Mouse (Mus musculus) limb, embryonic 10.5 days (tissue): ENCODE results near the gene Smim24. TPM values are rescaled to one million over a fixed set of nuclear protein-coding genes. Genes with fewer than 3 reads are reported as not detected.

Experiments
- DNase-seq: peaks from one replicate; pipeline ENCODE4 v3.0.0-alpha.2; 2017; ENCODE audit warnings: low spot score
- H3K27ac ChIP-seq: fragments of 300-500 bp; sonication (generic); 2 replicates; pipeline ENCODE4 v1.5.1; 2016; ENCODE audit warnings: mild to moderate bottlenecking
- H3K27me3 ChIP-seq: fragments of 300-500 bp; sonication (generic); 2 replicates; pipeline ENCODE4 v1.6.1; 2016; ENCODE audit warnings: low read depth, mild to moderate bottlenecking; ENCODE audit not compliant: poor library complexity, severe bottlenecking
- H3K36me3 ChIP-seq: fragments of 300-500 bp; sonication (generic); 2 replicates; pipeline ENCODE4 v1.6.1; 2016; ENCODE audit warnings: mild to moderate bottlenecking, moderate library complexity
- H3K4me1 ChIP-seq: fragments of 300-500 bp; sonication (generic); 2 replicates; pipeline ENCODE4 v1.6.1; 2016
- H3K4me3 ChIP-seq: fragments of 300-500 bp; sonication (generic); 2 replicates; pipeline ENCODE4 v1.5.1; 2016; ENCODE audit warnings: mild to moderate bottlenecking, moderate library complexity
- H3K9me3 ChIP-seq: fragments of 300-500 bp; sonication (generic); replicated peaks from 2 replicates; pipeline ENCODE4 v1.6.1; 2016; ENCODE audit warnings: mild to moderate bottlenecking
- WGBS: fragments of 180-500 bp; shearing (Covaris S2); methylation state at CpG from one replicate; pipeline ENCODE4 v1.1.7; 2016; 5-methylcytosine and 5-hydroxymethylcytosine counted together
- polyA plus RNA-seq: library from polyadenylated mRNA; unstranded; fragments of >200 nt; fragmentation: Nextera tagmentation; extraction: Ambion mirVana; gene quantifications from 2 replicates; pipeline ENCODE4 v1.2.1, GENCODE M21; 2016

Smim24 gene
- polyA plus RNA-seq, 1 experiment from 2014 or later = 2.9 TPM

DNA sequence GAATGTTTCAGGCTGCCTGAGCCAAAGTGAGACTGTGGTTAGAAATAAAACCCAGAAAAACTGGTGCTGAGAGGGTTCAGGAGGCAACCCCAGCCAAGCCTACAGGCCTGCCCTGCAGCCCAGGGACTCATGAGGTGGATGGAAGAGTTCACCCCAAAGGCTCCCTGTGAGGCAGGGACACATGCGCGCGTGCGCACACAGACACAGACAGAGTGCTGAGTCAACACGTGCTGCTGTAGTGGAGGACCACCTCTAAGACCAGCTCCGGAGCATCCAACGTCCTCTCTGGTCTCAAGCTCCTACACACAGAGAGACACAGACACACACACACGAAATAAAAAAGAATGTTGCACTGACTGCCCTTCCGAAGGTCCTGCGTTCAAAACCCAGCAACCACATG, 17.5 kb upstream of the Smim24 start:
- Histone ChIP-seq H3K9me3 (no peaks in the 10 kb centered on the region), H3K36me3 (peaks cover 66% of the 10 kb centered on the region), H3K27ac (no peak overlapping the region), H3K4me1 (peaks cover 24% of the 10 kb centered on the region), H3K4me3 (0 out of 2 replicates have a peak overlapping the region, but pooled peaks have one; percentile 18), H3K27me3 (no peaks in the 10 kb centered on the region)
- WGBS = 96% methylated on average over 10 of the region's 10 CpGs
- no peak for DNase-seq

DNA sequence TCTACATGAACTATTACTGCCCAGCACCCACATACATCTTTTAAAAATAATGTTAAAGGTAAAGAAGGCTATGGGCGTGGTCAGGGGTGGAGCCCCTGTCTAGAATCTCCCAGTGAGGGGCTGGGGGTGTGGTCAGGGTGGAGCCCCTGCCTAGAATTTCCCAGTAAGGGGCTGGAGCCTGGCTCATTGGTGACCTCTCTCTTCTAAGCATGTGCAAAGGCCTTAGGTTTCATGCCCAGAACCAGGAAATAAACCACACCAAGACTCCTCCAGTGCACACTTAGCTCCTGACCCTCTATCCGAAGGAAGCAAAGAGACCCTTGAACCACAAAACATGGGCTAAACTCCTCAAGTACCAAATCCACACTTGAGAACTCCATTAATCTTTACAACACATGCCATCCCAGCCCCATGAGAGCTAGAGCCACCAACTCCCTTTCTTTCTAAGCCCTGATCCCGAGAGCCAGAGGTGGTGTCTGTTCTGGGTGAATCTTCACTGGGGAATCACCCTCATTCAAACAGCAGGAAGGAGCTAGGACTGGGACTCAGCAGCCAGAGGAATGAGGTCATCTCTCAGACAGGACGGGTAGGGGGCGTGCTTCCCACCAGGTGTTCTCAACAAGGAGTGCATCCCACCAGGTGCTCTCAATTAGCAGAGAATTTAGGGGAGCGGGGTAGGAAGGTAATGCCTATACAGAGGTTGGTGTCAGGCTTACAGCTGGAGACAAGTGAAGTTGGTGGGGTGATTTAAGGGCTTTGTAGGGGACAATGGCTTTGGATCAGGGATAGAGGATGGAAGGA, 16.1 kb upstream of the Smim24 start:
- Histone ChIP-seq H3K4me1 (peaks cover 24% of the 10 kb centered on the region), H3K27me3 (no peaks in the 10 kb centered on the region), H3K4me3 (peak overlapping the region; percentile 83), H3K36me3 (peaks cover 51% of the 10 kb centered on the region), H3K27ac (peak overlapping the region; percentile 96; the same call in 1 of the 2 replicates), H3K9me3 (no peaks in the 10 kb centered on the region)
- no peak for DNase-seq
- WGBS = 44% methylated on average over 6 of the region's 6 CpGs

DNA sequence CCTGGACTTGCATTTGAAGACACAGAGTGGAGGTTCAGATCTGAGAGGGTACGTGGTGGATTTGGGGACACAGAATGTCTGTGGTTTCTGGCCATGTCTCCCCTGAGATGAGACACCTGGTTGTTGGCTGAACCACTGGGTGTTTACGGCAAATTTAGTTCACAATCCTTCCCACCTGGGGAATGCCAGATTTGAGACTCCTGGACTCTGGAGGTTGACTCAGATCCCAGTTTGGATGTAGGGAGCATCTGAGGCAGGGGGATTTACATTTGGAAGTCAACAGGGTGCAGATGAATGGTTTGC, 15.5 kb upstream of the Smim24 start:
- no peak for DNase-seq
- peaks cover 46% of the 10 kb centered on the region for H3K36me3 ChIP-seq
- peak overlapping the region; percentile 96 for H3K27ac ChIP-seq
- no peaks in the 10 kb centered on the region for H3K9me3 ChIP-seq
- H3K4me1 ChIP-seq = peaks cover 24% of the 10 kb centered on the region
- no peaks in the 10 kb centered on the region for H3K27me3 ChIP-seq
- H3K4me3 ChIP-seq = peak overlapping the region; percentile 83
- WGBS = 70% methylated on average over 2 of the region's 2 CpGs

DNA sequence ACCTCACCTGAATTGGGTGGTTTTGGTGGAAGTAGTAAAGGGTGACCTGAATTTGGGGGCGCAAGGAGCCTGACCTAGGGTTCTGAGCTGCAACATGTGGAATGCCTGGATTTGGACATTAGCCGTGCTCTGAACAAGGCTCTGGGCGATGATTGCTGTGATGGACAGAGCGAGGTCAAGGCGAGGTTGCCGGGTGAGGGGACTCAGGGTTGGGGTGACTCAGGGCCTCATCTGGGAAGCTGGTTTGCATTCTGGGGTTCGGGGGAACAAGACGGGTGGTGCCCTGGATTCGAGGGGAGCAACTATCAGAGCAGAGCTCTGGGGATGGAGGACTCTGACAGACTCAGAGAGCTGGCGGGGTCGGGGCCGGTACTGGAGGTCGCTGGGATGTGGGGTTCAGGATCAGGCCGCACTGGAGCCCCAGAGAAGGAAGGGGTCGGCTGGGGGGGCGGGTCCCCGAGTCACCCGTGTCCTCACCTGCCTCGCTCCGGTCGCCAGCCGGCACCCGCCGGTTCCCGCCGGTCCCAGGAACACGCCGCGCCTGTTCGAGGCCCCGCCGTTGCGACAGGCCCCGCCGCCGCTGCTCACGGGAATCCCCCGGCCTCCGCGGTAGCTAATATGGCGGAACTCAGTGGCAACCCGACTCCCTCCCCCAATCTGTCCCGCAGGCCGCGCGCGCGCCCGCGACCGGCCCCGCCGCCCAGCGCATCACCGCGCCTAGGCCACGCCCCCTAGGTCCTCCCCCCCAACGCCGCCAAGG, 14.9 kb upstream of the Smim24 start, which contains the start of gene Fzr1:
Gene Fzr1, minus strand, starts transcription at position 724 of the 760 bp plus-strand sequence.
- H3K4me3 ChIP-seq = peak within 1 kb of the TSS; percentile 83
- H3K9me3 ChIP-seq = no peaks in the 10 kb centered on the region
- DNase-seq = no peak
- 2% methylated on average over 58 of the region's 59 CpGs for WGBS
- H3K27me3 ChIP-seq = no peaks in the 10 kb centered on the region
- peak within 1 kb of the TSS; percentile 96 for H3K27ac ChIP-seq
- H3K4me1 ChIP-seq = peaks cover 24% of the 10 kb centered on the region
- peaks cover 39% of the 10 kb centered on the region for H3K36me3 ChIP-seq

DNA sequence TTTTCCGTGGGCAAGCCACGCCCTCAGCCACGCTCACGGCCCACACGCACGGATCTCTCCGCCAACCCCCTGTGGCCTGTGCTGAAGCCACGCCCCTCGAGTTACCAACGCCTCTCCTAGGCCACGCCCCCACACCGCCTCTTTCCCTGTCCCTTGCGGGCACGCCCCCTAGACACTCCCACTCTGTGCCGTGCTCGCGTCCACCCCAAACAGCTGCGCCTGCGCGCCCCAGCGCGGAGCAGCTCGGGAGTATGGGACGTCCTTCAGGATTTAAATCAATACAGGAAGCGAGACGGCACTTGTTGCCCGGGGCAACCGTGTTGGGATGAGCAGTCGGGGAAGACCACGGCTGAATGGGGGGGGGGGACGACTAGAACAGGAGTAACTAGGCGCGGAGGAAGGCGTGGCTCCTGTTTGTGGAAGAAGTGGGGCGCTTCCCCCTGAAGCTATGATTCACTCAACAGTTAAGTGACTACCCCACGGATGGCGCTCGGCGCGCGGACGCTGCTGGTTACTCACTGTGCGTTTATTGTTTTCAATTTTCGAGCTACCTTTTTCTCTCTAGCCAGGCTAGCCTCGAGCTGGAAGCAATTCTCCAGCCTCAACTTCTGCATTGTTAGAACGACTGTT, 14.2 kb upstream of the Smim24 start:
- H3K9me3 ChIP-seq = no peaks in the 10 kb centered on the region
- H3K36me3 ChIP-seq = peaks cover 32% of the 10 kb centered on the region
- H3K27ac ChIP-seq = peak overlapping the region; percentile 96
- DNase-seq = peak; percentile 100
- peak overlapping the region; percentile 83 for H3K4me3 ChIP-seq
- H3K4me1 ChIP-seq = peaks cover 24% of the 10 kb centered on the region
- under 1% methylated on average over 46 of the region's 46 CpGs for WGBS
- H3K27me3 ChIP-seq = no peaks in the 10 kb centered on the region

DNA sequence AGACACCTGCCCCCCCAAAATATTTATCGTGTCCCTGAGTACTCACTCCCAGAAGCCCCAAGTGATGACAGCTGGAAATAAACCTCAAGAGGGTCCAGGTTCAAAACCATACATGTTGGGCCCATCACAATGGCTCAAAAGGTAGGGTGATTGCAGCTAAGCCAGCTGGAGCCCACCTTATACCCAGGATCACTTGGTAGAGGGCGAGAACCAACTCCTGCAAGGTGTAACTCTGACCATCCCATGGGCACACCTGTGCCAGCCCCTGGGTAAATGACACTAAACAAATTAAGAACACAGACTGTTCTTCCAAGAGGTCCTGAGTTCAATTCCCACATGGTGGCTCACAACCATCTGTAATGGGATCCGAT, 13.7 kb upstream of the Smim24 start:
- DNase-seq = no peak
- no peaks in the 10 kb centered on the region for H3K9me3 ChIP-seq
- H3K4me3 ChIP-seq = peak overlapping the region; percentile 83
- H3K27me3 ChIP-seq = no peaks in the 10 kb centered on the region
- H3K27ac ChIP-seq = peak overlapping the region; percentile 96
- WGBS = 63% methylated on average over 3 of the region's 3 CpGs
- H3K36me3 ChIP-seq = peaks cover 27% of the 10 kb centered on the region
- peaks cover 24% of the 10 kb centered on the region for H3K4me1 ChIP-seq

DNA sequence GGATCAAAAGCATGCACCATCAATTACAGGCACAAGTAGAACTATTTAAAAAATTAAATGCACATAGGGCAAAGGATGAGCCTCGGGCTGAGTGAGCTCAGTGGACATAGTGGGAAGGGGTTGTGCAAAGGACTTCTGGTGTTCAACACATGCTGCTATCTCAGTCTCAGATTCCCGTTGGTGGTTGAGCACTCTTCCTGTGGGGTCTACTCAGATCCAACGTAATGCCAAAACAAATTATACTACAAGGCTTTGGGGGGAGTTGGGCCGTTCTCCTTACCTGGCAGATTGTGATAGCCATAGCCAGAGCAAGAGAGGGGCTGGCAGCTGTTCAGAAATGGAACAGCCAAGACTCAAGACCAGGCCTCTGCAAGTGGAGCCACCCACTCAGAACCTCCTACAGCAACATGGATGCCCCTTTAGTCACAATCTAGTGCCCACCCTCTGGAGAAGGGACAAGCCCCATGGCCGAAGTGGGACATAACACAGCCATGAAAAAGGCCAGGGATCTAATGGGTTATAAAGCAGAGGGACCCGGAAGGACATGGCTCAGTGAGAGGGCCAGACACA, 13.0 kb upstream of the Smim24 start:
- peaks cover 21% of the 10 kb centered on the region for H3K36me3 ChIP-seq
- H3K27me3 ChIP-seq = no peaks in the 10 kb centered on the region
- peaks cover 27% of the 10 kb centered on the region for H3K4me1 ChIP-seq
- no peak for DNase-seq
- H3K9me3 ChIP-seq = no peaks in the 10 kb centered on the region
- peak overlapping the region; percentile 83; the same call in 1 of the 2 replicates for H3K4me3 ChIP-seq
- 93% methylated on average over 6 of the region's 6 CpGs for WGBS
- peak overlapping the region; percentile 16; the same call in 1 of the 2 replicates for H3K27ac ChIP-seq

DNA sequence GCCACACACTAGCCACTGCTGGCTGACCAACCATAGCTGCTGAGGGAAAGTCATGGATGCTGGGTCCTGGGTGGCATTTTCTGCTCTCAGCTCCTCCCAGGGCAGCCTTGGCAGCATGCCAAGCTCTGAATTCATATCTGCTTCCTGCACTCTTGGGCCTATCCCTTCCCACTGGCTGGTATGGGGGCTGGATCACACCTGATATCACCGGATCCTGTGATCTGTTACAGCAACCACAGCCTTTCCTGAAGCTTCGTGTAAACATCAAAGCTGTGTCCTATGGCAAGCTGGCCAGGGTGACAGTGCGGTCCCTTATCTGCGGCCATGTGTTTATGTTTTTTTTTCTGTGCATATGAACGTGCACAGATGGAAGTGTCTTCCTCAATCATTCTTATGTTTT, 10.8 kb upstream of the Smim24 start:
- H3K27ac ChIP-seq = no peak overlapping the region
- H3K36me3 ChIP-seq = peaks cover 14% of the 10 kb centered on the region
- DNase-seq = no peak
- WGBS = 85% methylated on average over 5 of the region's 5 CpGs
- H3K27me3 ChIP-seq = no peaks in the 10 kb centered on the region
- no peak overlapping the region for H3K4me3 ChIP-seq
- no peaks in the 10 kb centered on the region for H3K9me3 ChIP-seq
- H3K4me1 ChIP-seq = peaks cover 28% of the 10 kb centered on the region

DNA sequence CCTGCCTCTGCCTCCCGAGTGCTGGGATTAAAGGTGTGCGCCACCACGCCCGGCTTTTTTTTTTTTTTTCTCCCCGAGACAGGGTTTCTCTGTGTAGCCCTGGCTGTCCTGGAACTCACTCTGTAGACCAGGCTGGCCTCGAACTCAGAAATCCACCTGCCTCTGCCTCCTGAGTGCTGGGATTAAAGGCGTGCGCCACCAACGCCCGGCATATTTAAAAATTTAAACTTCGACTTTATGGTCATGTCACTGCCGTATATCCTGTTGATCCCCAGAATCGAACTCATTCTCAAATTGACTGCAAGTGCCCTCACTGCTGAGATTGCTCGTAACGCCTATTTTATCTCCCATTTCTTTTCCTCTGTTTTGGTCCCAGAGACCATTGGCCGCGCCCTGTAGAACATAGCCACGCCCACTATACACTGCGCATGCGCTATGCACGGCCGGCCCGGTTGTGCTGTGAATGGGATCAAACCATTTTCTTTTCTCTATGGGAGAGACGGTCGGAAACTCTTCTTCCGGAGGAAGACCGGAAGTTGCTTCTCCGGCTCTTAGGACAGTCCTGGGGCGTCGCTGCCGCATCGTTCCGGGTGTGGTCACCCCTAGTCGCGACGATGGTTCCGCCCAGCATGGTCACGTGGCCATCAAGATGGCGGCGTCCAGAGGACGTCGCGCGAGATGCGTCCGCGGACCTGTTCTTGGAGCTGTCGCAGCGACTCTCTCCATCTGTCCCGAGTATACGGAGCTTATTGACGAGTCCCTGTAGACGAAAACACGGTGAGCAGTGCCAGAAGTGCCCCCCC, 8.8 kb upstream of the Smim24 start, which contains the start of the genes Dohh and Gm48551:
Gene Dohh, plus strand, starts transcription at position 627 of the 803 bp plus-strand sequence.
Gene Gm48551, plus strand, starts transcription at position 665 of the 803 bp plus-strand sequence.
- no peaks in the 10 kb centered on the region for H3K27me3 ChIP-seq
- H3K27ac ChIP-seq = peak within 1 kb of the TSS; percentile 87
- H3K36me3 ChIP-seq = peaks cover 34% of the 10 kb centered on the region
- H3K9me3 ChIP-seq = no peaks in the 10 kb centered on the region
- peak; percentile 99 for DNase-seq
- peaks cover 17% of the 10 kb centered on the region for H3K4me1 ChIP-seq
- H3K4me3 ChIP-seq = peak within 1 kb of the TSS; percentile 89
- 9% methylated on average over 54 of the region's 54 CpGs for WGBS

DNA sequence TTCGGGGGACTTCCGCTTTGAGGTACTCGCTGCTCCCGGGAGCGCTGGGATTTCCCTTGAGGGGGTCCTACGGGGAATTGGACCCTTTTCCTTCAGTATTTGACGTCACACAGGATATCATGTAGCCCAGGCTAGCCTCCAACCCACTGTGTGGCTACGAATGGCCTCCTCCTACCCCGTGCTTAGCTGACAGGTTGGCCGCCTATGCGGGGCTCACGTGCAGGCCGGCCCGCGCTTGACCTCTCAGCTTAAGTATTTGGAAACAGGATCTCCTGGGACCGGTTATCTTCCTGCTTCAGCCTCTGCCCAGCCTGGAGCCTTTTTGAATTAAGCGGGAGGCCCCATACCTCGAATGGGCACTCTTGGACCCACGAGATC, 8.3 kb upstream of the Smim24 start:
- DNase-seq = no peak
- Histone ChIP-seq H3K4me3 (peak overlapping the region; percentile 89), H3K27ac (peak overlapping the region; percentile 87), H3K4me1 (peaks cover 15% of the 10 kb centered on the region), H3K27me3 (no peaks in the 10 kb centered on the region), H3K36me3 (peaks cover 39% of the 10 kb centered on the region), H3K9me3 (no peaks in the 10 kb centered on the region)
- WGBS = under 1% methylated on average over 19 of the region's 19 CpGs

DNA sequence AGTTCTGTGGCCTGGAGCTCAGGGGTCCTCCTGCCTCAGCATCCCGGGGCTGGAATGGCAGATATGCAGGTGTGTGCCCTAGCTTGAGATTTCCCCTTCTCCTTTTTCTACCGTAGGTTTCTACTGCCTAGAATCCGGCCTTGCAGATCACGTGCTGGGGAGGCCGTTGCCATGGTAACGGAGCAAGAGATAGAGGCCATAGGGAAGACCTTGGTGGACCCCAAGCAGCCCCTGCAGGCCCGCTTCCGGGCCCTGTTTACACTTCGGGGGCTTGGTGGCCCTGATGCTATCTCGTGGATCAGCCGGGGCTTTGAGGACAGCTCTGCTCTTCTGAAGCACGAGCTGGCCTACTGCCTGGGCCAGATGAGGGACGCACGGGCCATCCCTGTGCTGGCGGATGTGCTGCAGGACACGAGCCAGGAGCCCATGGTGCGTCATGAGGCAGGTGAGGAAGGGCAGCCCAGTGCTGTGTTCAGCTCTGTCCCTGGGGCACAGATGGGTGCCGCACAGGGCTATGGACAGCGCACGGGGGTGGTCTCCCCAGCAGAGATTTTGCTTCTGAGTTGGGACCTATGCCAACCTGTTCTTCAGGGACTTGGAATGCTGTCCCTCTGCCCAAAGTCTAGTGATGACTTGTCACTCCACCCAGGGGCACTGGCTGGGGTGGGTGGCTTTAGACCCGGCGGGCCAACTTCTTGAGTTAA, 7.1 kb upstream of the Smim24 start:
- no peak for DNase-seq
- 88% methylated on average over 22 of the region's 22 CpGs for WGBS
- Histone ChIP-seq H3K4me3 (peak overlapping the region; percentile 89), H3K36me3 (peaks cover 51% of the 10 kb centered on the region), H3K9me3 (no peaks in the 10 kb centered on the region), H3K27ac (no peak overlapping the region), H3K4me1 (peaks cover 19% of the 10 kb centered on the region), H3K27me3 (no peaks in the 10 kb centered on the region)
